13 mouse cellular contexts compared by ENCODE assay signal in the genomic region with DNA sequence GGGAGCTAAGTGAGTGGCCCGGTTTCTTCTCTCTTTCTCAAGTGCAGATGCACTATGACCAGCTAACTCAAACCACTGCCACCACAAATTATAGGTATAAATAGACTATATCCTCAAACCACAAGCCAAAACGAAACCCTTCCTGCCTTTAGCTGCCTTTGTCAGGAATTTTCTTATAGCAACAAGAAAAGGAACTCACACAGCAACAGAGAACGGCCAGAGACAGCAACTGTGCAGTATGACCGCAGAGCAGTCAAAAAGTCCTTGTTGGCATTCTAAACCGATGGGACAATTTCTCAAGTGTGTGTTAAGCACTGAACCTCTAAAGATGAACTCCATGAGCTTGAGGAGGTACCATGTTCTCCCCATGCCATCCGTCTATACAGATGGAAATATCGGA. TPM values are rescaled to one million over a fixed set of nuclear protein-coding genes. Genes with fewer than 3 reads are reported as not detected.
"Had no signal": no experiment of that assay in that cellular context is flagged by ENCODE, and none has a peak within 500 bp of the region (broad histone marks: within the 10 kb centered on the region; RNA-seq: fewer than 3 reads in every experiment).

No protein-coding gene starts in this region.

- H3K27me3 ChIP-seq: limb, embryonic 13.5 days; midbrain, embryonic 15.5 days had no signal

- H3K4me1 ChIP-seq: limb, embryonic 13.5 days; midbrain, embryonic 15.5 days had no signal

- DNase-seq: kidney, postnatal 10 days; kidney, postnatal 4 days; left cerebral cortex, postnatal 4 days; lung, adult 18-20 months; retina, postnatal 1 day; right cerebral cortex, postnatal 4 days; spleen, adult 18-20 months; thymus, adult 18-20 months; thymus, postnatal 14 days had no signal

- H3K4me3 ChIP-seq: layer of hippocampus, adult 2 months; limb, embryonic 13.5 days; midbrain, embryonic 15.5 days had no signal

- ATAC-seq: midbrain, embryonic 15.5 days had no signal

- H3K9me3 ChIP-seq: limb, embryonic 13.5 days; midbrain, embryonic 15.5 days had no signal

- H3K36me3 ChIP-seq: midbrain, embryonic 15.5 days had no signal

RNA-seq across cellular contexts. Expression of gene Serpine2, which starts 57.4 kb away (rescaled TPM):
- total RNA-seq: monocyte, adult 5-6 weeks had no signal
